Mouse (Mus musculus) stomach, embryonic 16.5 days (tissue): ENCODE data around the gene Ldhd. TPM values are rescaled to one million over a fixed set of nuclear protein-coding genes. Genes with fewer than 3 reads are reported as not detected.

Experiments
- ATAC-seq: fragments of 200-750 bp; cut with Nextera tagmentation; 2 replicates; pipeline ENCODE4 v1.8.0; 2017; ENCODE audit warnings: moderate number of reproducible peaks, moderate TSS enrichment; ENCODE audit not compliant: insufficient read depth, low FRiP score
- H3K27ac ChIP-seq: fragments of 300-500 bp; sonication (generic); 2 replicates; pipeline ENCODE4 v1.5.1; 2014; ENCODE audit warnings: low read length
- H3K27me3 ChIP-seq: fragments of 300-500 bp; sonication (generic); 2 replicates; pipeline ENCODE4 v1.6.1; 2014; ENCODE audit warnings: low read length, control low read depth, mixed read lengths; ENCODE audit not compliant: control insufficient read depth, insufficient read depth
- H3K36me3 ChIP-seq: fragments of 300-500 bp; sonication (generic); 2 replicates; pipeline ENCODE4 v1.6.1; 2014; ENCODE audit warnings: low read length; ENCODE audit not compliant: control insufficient read depth, insufficient read depth
- H3K4me1 ChIP-seq: fragments of 300-500 bp; sonication (generic); 2 replicates; pipeline ENCODE4 v1.6.1; 2014; ENCODE audit warnings: low read length, control low read depth, mixed read lengths; ENCODE audit not compliant: control insufficient read depth, insufficient read depth
- H3K4me2 ChIP-seq: fragments of 300-500 bp; sonication (generic); 2 replicates; pipeline ENCODE4 v1.6.1; 2014; ENCODE audit warnings: low read depth, low read length, mixed read lengths
- H3K4me3 ChIP-seq: fragments of 300-500 bp; sonication (generic); replicated peaks from 2 replicates; pipeline ENCODE4 v1.5.1; 2014; ENCODE audit warnings: mild to moderate bottlenecking, low read length
- H3K9ac ChIP-seq: fragments of 300-500 bp; sonication (generic); 2 replicates; pipeline ENCODE4 v1.6.1; 2014; ENCODE audit warnings: low read length
- H3K9me3 ChIP-seq: fragments of 300-500 bp; sonication (generic); replicated peaks from 2 replicates; pipeline ENCODE4 v1.6.1; 2016; ENCODE audit warnings: low read length, control low read depth; ENCODE audit not compliant: control insufficient read depth
- WGBS: fragments of 180-500 bp; shearing (Covaris S2); extraction: QIAGEN DNeasy Blood & Tissue Kit; methylation state at CpG from one replicate; pipeline ENCODE4 v1.1.7; 2014; 5-methylcytosine and 5-hydroxymethylcytosine counted together
- polyA plus RNA-seq: library from polyadenylated mRNA; unstranded; fragments of >200 nt; fragmentation: Nextera tagmentation; extraction: Ambion mirVana; gene quantifications from 2 replicates; pipeline ENCODE4 v1.2.1, GENCODE M21; 2015

The Ldhd gene
- polyA plus RNA-seq, 1 experiment from 2014 or later, result 2.9 TPM

- ATAC-seq, result no peak
- no peak overlapping the region for H3K9ac ChIP-seq
- H3K4me3 ChIP-seq, result no peak overlapping the region
- H3K27ac ChIP-seq, result no peak overlapping the region
- H3K4me2 ChIP-seq, result no peak overlapping the region
- peaks cover 10% of the 10 kb centered on the region; the same call in 1 of the 2 replicates for H3K4me1 ChIP-seq
- no peaks in the 10 kb centered on the region for H3K36me3 ChIP-seq
- H3K27me3 ChIP-seq, result no peaks in the 10 kb centered on the region
- H3K9me3 ChIP-seq, result no peaks in the 10 kb centered on the region
- WGBS, result 97% methylated on average over 1 of the region's 1 CpGs
These were observed 50.9 kb downstream of the Ldhd start for GRCm38 (mm10) chr8:111579318-111579717.

GRCm38 (mm10) chr8:111577880-111578533 lies 52.2 kb downstream of the Ldhd start:
- 81% methylated on average over 9 of the region's 9 CpGs for WGBS
- no peaks in the 10 kb centered on the region for H3K9me3 ChIP-seq
- H3K27me3 ChIP-seq, result no peaks in the 10 kb centered on the region
- ATAC-seq, result no peak
- no peak overlapping the region for H3K27ac ChIP-seq
- 0 out of 2 replicates have a peak, but pooled peaks cover 3% of the 10 kb centered on the region for H3K36me3 ChIP-seq
- no peak overlapping the region for H3K9ac ChIP-seq
- no peak overlapping the region for H3K4me3 ChIP-seq
- peaks cover 13% of the 10 kb centered on the region for H3K4me1 ChIP-seq
- no peak overlapping the region for H3K4me2 ChIP-seq

- H3K9ac ChIP-seq, result no peak overlapping the region
- ATAC-seq, result no peak
- no peak overlapping the region for H3K4me3 ChIP-seq
- no peak overlapping the region for H3K27ac ChIP-seq
- H3K4me2 ChIP-seq, result no peak overlapping the region
- no peaks in the 10 kb centered on the region for H3K27me3 ChIP-seq
- 0 out of 2 replicates have a peak, but pooled peaks cover 3% of the 10 kb centered on the region for H3K36me3 ChIP-seq
- peaks cover 16% of the 10 kb centered on the region for H3K4me1 ChIP-seq
- no peaks in the 10 kb centered on the region for H3K9me3 ChIP-seq
These were observed 53.7 kb downstream of the Ldhd start for GRCm38 (mm10) chr8:111576501-111576900.

GRCm38 (mm10) chr8:111575492-111575891 lies 54.7 kb downstream of the Ldhd start:
- Histone ChIP-seq H3K4me2 (no peak overlapping the region), H3K9me3 (no peaks in the 10 kb centered on the region), H3K4me3 (no peak overlapping the region), H3K4me1 (peaks cover 16% of the 10 kb centered on the region), H3K9ac (no peak overlapping the region), H3K27ac (no peak overlapping the region), H3K36me3 (0 out of 2 replicates have a peak, but pooled peaks cover 3% of the 10 kb centered on the region), H3K27me3 (no peaks in the 10 kb centered on the region)
- ATAC-seq, result no peak
- WGBS, result 94% methylated on average over 4 of the region's 4 CpGs

- H3K4me1 ChIP-seq, result peaks cover 20% of the 10 kb centered on the region
- H3K27ac ChIP-seq, result no peak overlapping the region
- H3K27me3 ChIP-seq, result no peaks in the 10 kb centered on the region
- ATAC-seq, result no peak
- no peak overlapping the region for H3K9ac ChIP-seq
- H3K4me3 ChIP-seq, result no peak overlapping the region
- 0 out of 2 replicates have a peak, but pooled peaks cover 3% of the 10 kb centered on the region for H3K36me3 ChIP-seq
- H3K9me3 ChIP-seq, result no peaks in the 10 kb centered on the region
- WGBS, result 83% methylated on average over 2 of the region's 2 CpGs
- H3K4me2 ChIP-seq, result no peak overlapping the region
These were observed 56.2 kb downstream of the Ldhd start for GRCm38 (mm10) chr8:111574016-111574415.

Other genes with a start within 250 kb of the Ldhd start
- gene Fa2h, start 236.6 kb downstream of the Ldhd start, polyA plus RNA-seq, result 5.9 and 7.9 TPM in 2 replicates
- 5.9 and 6.5 TPM in 2 replicates for gene Wdr59, start 108.3 kb downstream of the Ldhd start, polyA plus RNA-seq
- 9.7 and 14.0 TPM in 2 replicates for gene Znrf1, start 94.3 kb downstream of the Ldhd start, polyA plus RNA-seq
- 19.3 TPM in 2 replicates for gene Zfp1, start 13.0 kb upstream of the Ldhd start, polyA plus RNA-seq
- 3,395 and 3,754 TPM in 2 replicates for gene Ctrb1, start 60.6 kb upstream of the Ldhd start, polyA plus RNA-seq
- gene Bcar1, start 113.4 kb upstream of the Ldhd start, polyA plus RNA-seq, result 38.5 and 44.6 TPM in 2 replicates
- gene Cfdp1, start 223.9 kb upstream of the Ldhd start, polyA plus RNA-seq, result 179 and 197 TPM in 2 replicates
- gene Tmem170, start 246.4 kb upstream of the Ldhd start, polyA plus RNA-seq, result 9.5 and 10.6 TPM in 2 replicates